Mouse (Mus musculus): ENCODE measurements around the gene Fahd2a. TPM values are rescaled to one million over a fixed set of nuclear protein-coding genes. Genes with fewer than 3 reads are reported as not detected.

Gene Fahd2a
- polyA plus RNA-seq (2015; fragmentation: Nextera tagmentation; extraction: Ambion mirVana) = 20.4 and 22.1 TPM in 2 replicates

GRCm38 (mm10) chr2:127444055-127444789, at the start of gene Fahd2a:
Gene Fahd2a, minus strand, starts transcription at chr2:127444565.

GRCm38 (mm10) chr2:127424977-127425376, 19.4 kb downstream of the Fahd2a start, which contains the start of gene Gpat2:
Gene Gpat2, plus strand, starts transcription at chr2:127425199.

Other genes with a start within 250 kb of the Fahd2a start
- 2.3 and 2.7 TPM in 2 replicates for gene 1810024B03Rik, start 236.3 kb downstream of the Fahd2a start, polyA plus RNA-seq (2015; fragmentation: Nextera tagmentation; extraction: Ambion mirVana)
- 18.9 and 19.8 TPM in 2 replicates for gene Snrnp200, start 236.2 kb downstream of the Fahd2a start, polyA plus RNA-seq (2015; fragmentation: Nextera tagmentation; extraction: Ambion mirVana)
- 36.1 and 42.2 TPM in 2 replicates for gene Ciao1, start 196.7 kb downstream of the Fahd2a start, polyA plus RNA-seq (2015; fragmentation: Nextera tagmentation; extraction: Ambion mirVana)
- gene Tmem127, start 196.7 kb downstream of the Fahd2a start, polyA plus RNA-seq (2015; fragmentation: Nextera tagmentation; extraction: Ambion mirVana) = 24.2 and 24.4 TPM in 2 replicates
- 37.0 and 38.7 TPM in 2 replicates for gene Stard7, start 174.3 kb downstream of the Fahd2a start, polyA plus RNA-seq (2015; fragmentation: Nextera tagmentation; extraction: Ambion mirVana)
- gene Dusp2, start 108.4 kb downstream of the Fahd2a start, polyA plus RNA-seq (2015; fragmentation: Nextera tagmentation; extraction: Ambion mirVana) = 3.1 and 3.2 TPM in 2 replicates
- not detected in 2 replicates for gene Astl, start 105.9 kb downstream of the Fahd2a start, polyA plus RNA-seq (2015; fragmentation: Nextera tagmentation; extraction: Ambion mirVana)
- gene Adra2b, start 81.4 kb downstream of the Fahd2a start, polyA plus RNA-seq (2015; fragmentation: Nextera tagmentation; extraction: Ambion mirVana) = 0.66 and 0.82 TPM in 2 replicates
- gene Gpat2, start 19.4 kb downstream of the Fahd2a start, polyA plus RNA-seq (2015; fragmentation: Nextera tagmentation; extraction: Ambion mirVana) = 0.21 and 0.23 TPM in 2 replicates
- gene Kcnip3, start 77.5 kb upstream of the Fahd2a start, polyA plus RNA-seq (2015; fragmentation: Nextera tagmentation; extraction: Ambion mirVana) = 10.5 and 12.3 TPM in 2 replicates
- gene Prom2, start 96.9 kb upstream of the Fahd2a start, polyA plus RNA-seq (2015; fragmentation: Nextera tagmentation; extraction: Ambion mirVana) = 25.0 and 30.1 TPM in 2 replicates
- gene Zfp661, start 142.5 kb upstream of the Fahd2a start, polyA plus RNA-seq (2015; fragmentation: Nextera tagmentation; extraction: Ambion mirVana) = 2.0 and 2.1 TPM in 2 replicates
- 75.0 and 85.2 TPM in 2 replicates for gene Mrps5, start 142.7 kb upstream of the Fahd2a start, polyA plus RNA-seq (2015; fragmentation: Nextera tagmentation; extraction: Ambion mirVana)
- gene Mal, start 212.1 kb upstream of the Fahd2a start, polyA plus RNA-seq (2015; fragmentation: Nextera tagmentation; extraction: Ambion mirVana) = 126 and 139 TPM in 2 replicates